Mouse (Mus musculus) hindbrain, embryonic 14.5 days (tissue): ENCODE data around the gene Gtf2i. TPM values are rescaled to one million over a fixed set of nuclear protein-coding genes. Genes with fewer than 3 reads are reported as not detected.

Source experiments
- ATAC-seq: fragments of 200-750 bp; cut with Nextera tagmentation; 2 replicates; pipeline ENCODE4 v1.8.0; 2017; ENCODE audit warnings: moderate number of reproducible peaks, mild to moderate bottlenecking, moderate TSS enrichment, moderate library complexity; ENCODE audit not compliant: low FRiP score
- DNase-seq: peaks from one replicate; pipeline ENCODE4 v3.0.0-alpha.2; 2015; ENCODE audit warnings: low spot score
- H3K27ac ChIP-seq: fragments of 300-500 bp; sonication (generic); 2 replicates; pipeline ENCODE4 v1.5.1; 2014; ENCODE audit warnings: mild to moderate bottlenecking, moderate library complexity
- H3K27me3 ChIP-seq: fragments of 300-500 bp; sonication (generic); 2 replicates; pipeline ENCODE4 v1.6.1; 2014; ENCODE audit warnings: mild to moderate bottlenecking, low read length, mixed read lengths; ENCODE audit not compliant: control insufficient read depth, insufficient read depth
- H3K36me3 ChIP-seq: fragments of 300-500 bp; sonication (generic); replicated peaks from 2 replicates; pipeline ENCODE4 v1.6.1; 2014; ENCODE audit not compliant: control insufficient read depth, insufficient read depth
- H3K4me1 ChIP-seq: fragments of 300-500 bp; sonication (generic); replicated peaks from 2 replicates; pipeline ENCODE4 v1.6.1; 2014; ENCODE audit warnings: antibody characterized with exemption, low read length, mixed read lengths; ENCODE audit not compliant: control insufficient read depth, insufficient read depth
- H3K4me2 ChIP-seq: fragments of 300-500 bp; sonication (generic); replicated peaks from 2 replicates; pipeline ENCODE4 v1.6.1; 2014; ENCODE audit warnings: mild to moderate bottlenecking, moderate library complexity
- H3K4me3 ChIP-seq: fragments of 300-500 bp; sonication (generic); replicated peaks from 2 replicates; pipeline ENCODE4 v1.5.1; 2014; ENCODE audit warnings: mild to moderate bottlenecking, low read length
- H3K9ac ChIP-seq: fragments of 300-500 bp; sonication (generic); 2 replicates; pipeline ENCODE4 v1.6.1; 2014
- H3K9me3 ChIP-seq: fragments of 300-500 bp; sonication (generic); 2 replicates; pipeline ENCODE4 v1.6.1; 2016; ENCODE audit warnings: low read length; ENCODE audit not compliant: control insufficient read depth
- WGBS: fragments of 180-500 bp; shearing (Covaris S2); extraction: QIAGEN DNeasy Blood & Tissue Kit; methylation state at CpG from one replicate; pipeline ENCODE4 v1.1.7; 2014; 5-methylcytosine and 5-hydroxymethylcytosine counted together
- polyA plus RNA-seq: library from polyadenylated mRNA; unstranded; fragments of >200 nt; fragmentation: Nextera tagmentation; extraction: Ambion mirVana; gene quantifications from 2 replicates; pipeline ENCODE4 v1.2.1, GENCODE M21; 2014

Gtf2i gene
- polyA plus RNA-seq, 1 experiment from 2014 or later, result 126 TPM

- no peaks in the 10 kb centered on the region for H3K4me1 ChIP-seq
- H3K4me2 ChIP-seq, result no peak overlapping the region
- no peaks in the 10 kb centered on the region for H3K27me3 ChIP-seq
- peaks cover 95% of the 10 kb centered on the region for H3K36me3 ChIP-seq
- H3K4me3 ChIP-seq, result no peak overlapping the region
- no peak overlapping the region for H3K9ac ChIP-seq
- no peaks in the 10 kb centered on the region for H3K9me3 ChIP-seq
- WGBS, result 88% methylated on average over 4 of the region's 4 CpGs
- DNase-seq, result no peak
- ATAC-seq, result no peak
- H3K27ac ChIP-seq, result no peak overlapping the region
Measured at GRCm38 (mm10) chr5:134258395-134258794, 56.2 kb downstream of the Gtf2i start.

- no peaks in the 10 kb centered on the region for H3K9me3 ChIP-seq
- H3K36me3 ChIP-seq, result peaks cover 95% of the 10 kb centered on the region
- H3K4me2 ChIP-seq, result no peak overlapping the region
- no peaks in the 10 kb centered on the region for H3K4me1 ChIP-seq
- H3K27me3 ChIP-seq, result no peaks in the 10 kb centered on the region
- ATAC-seq (no peak), DNase-seq (no peak)
- no peak overlapping the region for H3K4me3 ChIP-seq
- no peak overlapping the region for H3K27ac ChIP-seq
- H3K9ac ChIP-seq, result no peak overlapping the region
- WGBS, result 91% methylated on average over 13 of the region's 13 CpGs
Measured at GRCm38 (mm10) chr5:134257349-134258031, 57.1 kb downstream of the Gtf2i start.

- H3K27ac ChIP-seq, result no peak overlapping the region
- peaks cover 95% of the 10 kb centered on the region for H3K36me3 ChIP-seq
- H3K4me1 ChIP-seq, result no peaks in the 10 kb centered on the region
- no peaks in the 10 kb centered on the region for H3K27me3 ChIP-seq
- 89% methylated on average over 10 of the region's 10 CpGs for WGBS
- no peak overlapping the region for H3K9ac ChIP-seq
- no peak overlapping the region for H3K4me2 ChIP-seq
- DNase-seq (no peak), ATAC-seq (no peak)
- no peaks in the 10 kb centered on the region for H3K9me3 ChIP-seq
- no peak overlapping the region for H3K4me3 ChIP-seq
Measured at GRCm38 (mm10) chr5:134255294-134255693, 59.3 kb downstream of the Gtf2i start.

- no peak for DNase-seq
- Histone ChIP-seq H3K9me3 (no peaks in the 10 kb centered on the region), H3K4me3 (no peak overlapping the region), H3K4me2 (no peak overlapping the region), H3K9ac (no peak overlapping the region), H3K27ac (no peak overlapping the region), H3K27me3 (no peaks in the 10 kb centered on the region), H3K4me1 (no peaks in the 10 kb centered on the region), H3K36me3 (peaks cover 95% of the 10 kb centered on the region)
- WGBS, result 82% methylated on average over 3 of the region's 3 CpGs
- no peak for ATAC-seq
Measured at GRCm38 (mm10) chr5:134253806-134254205, 60.8 kb downstream of the Gtf2i start.

GRCm38 (mm10) chr5:134251083-134251482, 63.5 kb downstream of the Gtf2i start:
- no peak overlapping the region for H3K4me2 ChIP-seq
- H3K9ac ChIP-seq, result no peak overlapping the region
- no peak overlapping the region for H3K27ac ChIP-seq
- DNase-seq (no peak), ATAC-seq (no peak)
- 99% methylated on average over 4 of the region's 4 CpGs for WGBS
- no peak overlapping the region for H3K4me3 ChIP-seq
- no peaks in the 10 kb centered on the region for H3K4me1 ChIP-seq
- H3K36me3 ChIP-seq, result peaks cover 100% of the 10 kb centered on the region
- no peaks in the 10 kb centered on the region for H3K9me3 ChIP-seq
- H3K27me3 ChIP-seq, result no peaks in the 10 kb centered on the region

GRCm38 (mm10) chr5:134250601-134251000, 64.0 kb downstream of the Gtf2i start:
- WGBS, result 100% methylated on average over 3 of the region's 3 CpGs
- Histone ChIP-seq H3K36me3 (peaks cover 100% of the 10 kb centered on the region), H3K27ac (no peak overlapping the region), H3K9me3 (no peaks in the 10 kb centered on the region), H3K4me1 (no peaks in the 10 kb centered on the region), H3K27me3 (no peaks in the 10 kb centered on the region), H3K9ac (no peak overlapping the region), H3K4me2 (no peak overlapping the region), H3K4me3 (no peak overlapping the region)
- ATAC-seq (no peak), DNase-seq (no peak)

- Histone ChIP-seq H3K27ac (no peak overlapping the region), H3K4me3 (no peak overlapping the region), H3K9ac (no peak overlapping the region), H3K36me3 (peaks cover 100% of the 10 kb centered on the region), H3K4me2 (no peak overlapping the region), H3K9me3 (no peaks in the 10 kb centered on the region), H3K4me1 (no peaks in the 10 kb centered on the region), H3K27me3 (no peaks in the 10 kb centered on the region)
- DNase-seq, result no peak
- no peak for ATAC-seq
- 90% methylated on average over 8 of the region's 8 CpGs for WGBS
Measured at GRCm38 (mm10) chr5:134249245-134249649, 65.3 kb downstream of the Gtf2i start.

- 86% methylated on average over 14 of the region's 14 CpGs for WGBS
- H3K27me3 ChIP-seq, result no peaks in the 10 kb centered on the region
- H3K4me2 ChIP-seq, result no peak overlapping the region
- no peaks in the 10 kb centered on the region for H3K4me1 ChIP-seq
- H3K27ac ChIP-seq, result no peak overlapping the region
- DNase-seq (no peak), ATAC-seq (no peak)
- no peaks in the 10 kb centered on the region for H3K9me3 ChIP-seq
- peaks cover 100% of the 10 kb centered on the region for H3K36me3 ChIP-seq
- no peak overlapping the region for H3K9ac ChIP-seq
- no peak overlapping the region for H3K4me3 ChIP-seq
Measured at GRCm38 (mm10) chr5:134248608-134249244, 65.8 kb downstream of the Gtf2i start.

- DNase-seq (no peak), ATAC-seq (no peak)
- Histone ChIP-seq H3K9me3 (no peaks in the 10 kb centered on the region), H3K4me3 (no peak overlapping the region), H3K27me3 (no peaks in the 10 kb centered on the region), H3K4me2 (no peak overlapping the region), H3K9ac (no peak overlapping the region), H3K27ac (no peak overlapping the region), H3K36me3 (peaks cover 100% of the 10 kb centered on the region), H3K4me1 (no peaks in the 10 kb centered on the region)
- 93% methylated on average over 5 of the region's 5 CpGs for WGBS
Measured at GRCm38 (mm10) chr5:134246146-134246545, 68.4 kb downstream of the Gtf2i start.
